Mouse (Mus musculus) bone marrow, adult 2 months (tissue): ENCODE measurements around the gene App. TPM values are rescaled to one million over a fixed set of nuclear protein-coding genes. Genes with fewer than 3 reads are reported as not detected.

ENCODE experiments used
- H3K27ac ChIP-seq: fragments of 200-500 bp; 2 replicates; pipeline ENCODE4 v1.5.1; 2012; ENCODE audit warnings: low read depth, mild to moderate bottlenecking, control low read depth, inconsistent platforms, low read length; ENCODE audit not compliant: control insufficient read depth, poor library complexity, insufficient read depth
- H3K4me1 ChIP-seq: fragments of 200-500 bp; 2 replicates; pipeline ENCODE4 v1.6.1; 2011; ENCODE audit warnings: low read length; ENCODE audit not compliant: control insufficient read depth, insufficient read depth
- H3K4me3 ChIP-seq: fragments of 200-500 bp; replicated peaks from 2 replicates; pipeline ENCODE3; 2011; ENCODE audit warnings: mild to moderate bottlenecking, low read depth, low read length, control low read depth; ENCODE audit not compliant: control insufficient read depth
- CTCF ChIP-seq: fragments of 200-500 bp; IDR thresholded peaks from 2 replicates; pipeline ENCODE4 v1.5.1; 2011; ENCODE audit warnings: low read length, control low read depth; ENCODE audit not compliant: control insufficient read depth, insufficient read depth
- POLR2A ChIP-seq: fragments of 200-500 bp; IDR thresholded peaks from 2 replicates; pipeline ENCODE4 v1.6.1; 2011; ENCODE audit warnings: low read depth, mild to moderate bottlenecking, control low read depth, low read length, borderline replicate concordance; ENCODE audit not compliant: control insufficient read depth
- WGBS: fragments of 180-500 bp; shearing (Covaris S2); methylation state at CpG from one replicate; pipeline ENCODE4 v1.1.7; 2018; 5-methylcytosine and 5-hydroxymethylcytosine counted together
- polyA plus RNA-seq: library from polyadenylated mRNA; stranded (reverse); fragments of >200 nt; gene quantifications from 2 replicates; pipeline ENCODE4 v1.2.4, GENCODE M21; 2011; ENCODE audit warnings: low replicate concordance; ENCODE audit not compliant: missing spikeins, insufficient read depth, insufficient read length

App gene
- polyA plus RNA-seq, 1 experiment = 31.4 TPM

DNA sequence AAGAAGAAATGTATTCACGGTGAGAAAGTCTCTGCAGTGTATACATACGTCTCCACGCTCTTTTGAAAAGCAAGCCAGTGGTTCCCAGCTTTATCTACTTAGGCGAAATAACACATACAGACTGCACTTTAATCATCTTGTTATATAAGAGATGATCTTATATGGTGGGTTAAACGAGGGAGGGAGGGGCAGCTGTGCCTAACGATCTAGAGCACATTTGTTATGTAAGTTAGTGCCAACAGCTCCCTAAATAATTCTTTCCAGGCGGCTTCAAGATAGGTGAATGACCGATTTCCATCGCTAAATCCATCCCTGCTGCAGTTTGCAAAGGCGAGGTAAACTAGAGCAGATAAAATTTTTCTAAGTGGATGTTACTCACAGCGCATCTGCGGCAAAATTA lies 210.0 kb downstream of the App start:
- WGBS = 86% methylated on average over 12 of the region's 12 CpGs
- no peaks in the 10 kb centered on the region for H3K4me1 ChIP-seq
- H3K4me3 ChIP-seq = no peak overlapping the region
- no peak overlapping the region for H3K27ac ChIP-seq
- TF ChIP-seq POLR2A = no peak
- TF ChIP-seq CTCF = no peak

DNA sequence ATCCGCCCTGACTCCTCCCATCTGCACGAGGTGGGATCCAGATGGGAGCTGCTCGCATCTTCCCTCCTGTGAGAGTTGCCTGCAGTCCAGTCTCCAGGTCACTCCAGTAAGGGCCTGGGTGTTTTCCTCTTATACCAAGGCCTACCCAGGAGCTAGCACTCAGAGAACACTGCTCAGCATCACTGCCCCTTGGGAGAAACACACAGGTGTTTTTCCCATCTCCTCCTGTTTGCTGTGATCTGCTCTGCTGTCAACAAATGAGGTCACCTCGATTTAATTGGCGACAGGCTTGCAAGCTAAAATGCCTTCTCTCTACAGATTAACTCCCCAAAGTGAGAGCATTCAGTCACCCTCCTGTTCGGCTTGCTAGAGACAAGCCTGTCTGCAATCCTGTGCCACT lies 216.3 kb downstream of the App start:
- no peaks in the 10 kb centered on the region for H3K4me1 ChIP-seq
- H3K27ac ChIP-seq = no peak overlapping the region
- WGBS = 72% methylated on average over 6 of the region's 6 CpGs
- no peak overlapping the region for H3K4me3 ChIP-seq
- TF ChIP-seq CTCF = no peak
- TF ChIP-seq POLR2A = no peak

DNA sequence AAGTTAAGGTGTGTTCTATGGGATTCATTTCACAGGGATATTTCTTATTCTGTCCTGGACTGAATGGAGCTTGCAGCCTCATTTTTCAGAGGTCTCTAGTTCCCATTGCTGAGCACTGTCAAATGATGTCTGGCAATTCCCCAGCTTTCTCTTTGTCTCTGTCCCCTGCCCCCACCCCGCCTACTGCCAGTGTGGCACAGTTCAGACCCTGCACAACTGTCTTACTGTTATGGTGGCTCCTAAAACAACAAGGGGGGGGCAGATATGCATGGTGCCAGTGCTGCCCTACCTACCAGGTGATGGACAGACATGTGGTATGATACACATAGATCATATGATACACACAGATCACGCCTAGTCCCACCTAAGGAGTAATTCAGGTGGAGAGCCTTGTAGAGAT lies 216.9 kb downstream of the App start:
- Histone ChIP-seq H3K4me1 (no peaks in the 10 kb centered on the region), H3K4me3 (no peak overlapping the region), H3K27ac (no peak overlapping the region)
- no peak for TF ChIP-seq CTCF
- no peak for TF ChIP-seq POLR2A
- WGBS = 77% methylated on average over 2 of the region's 2 CpGs

DNA sequence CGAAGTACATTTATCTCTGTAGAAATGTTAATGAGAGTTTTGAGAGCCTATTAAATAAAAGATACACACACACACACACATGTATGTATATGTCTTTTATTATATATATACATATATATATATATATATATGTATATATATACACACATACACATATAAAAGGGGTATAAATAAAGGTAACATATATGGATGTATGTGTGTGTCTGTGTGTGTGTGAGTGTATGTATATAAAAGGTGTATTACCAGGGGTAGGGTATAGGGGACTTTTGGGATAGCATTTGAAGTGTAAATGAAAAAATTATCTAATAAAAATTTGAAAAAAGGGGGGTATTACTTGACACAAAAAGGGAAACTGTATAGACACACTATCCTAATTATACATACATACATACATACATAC lies 217.7 kb downstream of the App start:
- Histone ChIP-seq H3K27ac (no peak overlapping the region), H3K4me3 (no peak overlapping the region), H3K4me1 (no peaks in the 10 kb centered on the region)
- TF ChIP-seq CTCF (no peak), POLR2A (no peak)
- WGBS = 65% methylated on average over 1 of the region's 1 CpGs

DNA sequence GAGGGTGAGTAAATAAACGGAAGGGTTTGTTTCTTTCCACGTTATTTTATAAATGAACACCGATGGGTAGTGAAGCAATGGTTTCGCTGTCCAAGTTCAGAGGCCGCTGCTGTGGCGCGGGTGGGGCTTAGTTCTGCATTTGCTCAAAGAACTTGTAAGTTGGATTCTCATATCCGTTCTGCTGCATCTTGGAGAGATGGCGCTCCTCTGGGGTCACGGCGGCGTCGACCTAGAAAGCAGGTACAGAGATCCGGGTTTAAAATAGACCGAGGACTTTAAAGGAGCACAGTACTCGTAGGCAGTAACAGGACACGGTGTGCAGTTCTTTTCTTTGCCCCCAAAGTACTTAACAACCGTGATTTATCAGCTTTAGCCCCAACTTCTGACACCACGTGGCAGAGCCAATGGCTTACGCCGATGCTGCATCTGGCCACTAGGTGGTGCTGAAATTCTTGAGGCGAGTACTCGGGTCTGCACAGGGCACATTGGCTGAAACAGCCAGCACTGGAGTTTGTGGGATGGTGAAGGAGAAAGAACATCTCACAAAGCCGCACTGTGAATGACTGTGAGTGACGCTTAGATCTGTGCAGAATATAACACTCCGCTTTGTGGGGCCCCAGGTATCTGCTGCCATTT lies 218.2 kb downstream of the App start:
- TF ChIP-seq CTCF (peak; percentile 89), POLR2A (no peak)
- no peaks in the 10 kb centered on the region for H3K4me1 ChIP-seq
- H3K27ac ChIP-seq = no peak overlapping the region
- no peak overlapping the region for H3K4me3 ChIP-seq
- WGBS = 40% methylated on average over 26 of the region's 26 CpGs

DNA sequence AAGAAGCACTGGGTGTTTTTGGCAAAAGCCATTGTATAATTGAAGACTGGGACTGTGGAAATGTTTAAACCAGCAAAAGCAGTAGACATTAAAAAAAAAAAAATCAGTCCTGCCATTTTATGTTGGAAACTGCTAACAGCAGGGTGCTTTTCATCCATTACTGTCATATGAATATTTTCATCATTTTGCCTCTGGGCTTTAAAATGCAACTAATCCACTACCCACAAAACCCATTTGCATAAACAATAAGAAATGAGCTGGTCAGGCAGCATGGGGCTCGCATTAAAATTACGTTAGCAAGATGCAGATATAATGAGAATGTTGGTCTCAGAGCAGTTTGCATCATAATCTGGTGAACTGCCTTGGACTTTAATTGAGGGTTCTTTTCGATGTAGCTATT lies 242.5 kb downstream of the App start:
- WGBS = 79% methylated on average over 3 of the region's 3 CpGs
- H3K27ac ChIP-seq = no peak overlapping the region
- no peak overlapping the region for H3K4me3 ChIP-seq
- TF ChIP-seq POLR2A (no peak), CTCF (no peak)
- H3K4me1 ChIP-seq = no peaks in the 10 kb centered on the region; the same call in 1 of the 2 replicates

DNA sequence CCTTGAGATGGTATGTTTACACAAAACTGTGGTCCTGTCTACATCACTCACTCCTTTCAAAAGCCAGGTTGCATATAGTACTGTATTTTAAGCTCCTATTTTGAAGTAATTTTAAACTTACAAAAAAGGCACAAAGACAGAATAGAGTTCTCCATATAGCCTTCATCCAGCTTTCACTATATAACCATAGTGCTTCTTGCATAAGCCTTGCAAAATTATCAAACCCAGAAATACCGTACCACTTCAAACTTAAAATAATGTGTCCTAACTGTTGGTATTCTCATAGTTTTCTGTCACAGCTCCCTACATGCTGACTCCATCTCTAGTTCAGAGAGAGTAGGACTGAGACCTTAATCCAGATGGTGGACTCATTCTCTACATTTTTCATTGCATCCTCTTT lies 245.7 kb downstream of the App start:
- Histone ChIP-seq H3K27ac (no peak overlapping the region), H3K4me3 (no peak overlapping the region), H3K4me1 (no peaks in the 10 kb centered on the region; the same call in 1 of the 2 replicates)
- TF ChIP-seq CTCF = no peak
- TF ChIP-seq POLR2A = no peak
- 91% methylated on average over 1 of the region's 1 CpGs for WGBS

DNA sequence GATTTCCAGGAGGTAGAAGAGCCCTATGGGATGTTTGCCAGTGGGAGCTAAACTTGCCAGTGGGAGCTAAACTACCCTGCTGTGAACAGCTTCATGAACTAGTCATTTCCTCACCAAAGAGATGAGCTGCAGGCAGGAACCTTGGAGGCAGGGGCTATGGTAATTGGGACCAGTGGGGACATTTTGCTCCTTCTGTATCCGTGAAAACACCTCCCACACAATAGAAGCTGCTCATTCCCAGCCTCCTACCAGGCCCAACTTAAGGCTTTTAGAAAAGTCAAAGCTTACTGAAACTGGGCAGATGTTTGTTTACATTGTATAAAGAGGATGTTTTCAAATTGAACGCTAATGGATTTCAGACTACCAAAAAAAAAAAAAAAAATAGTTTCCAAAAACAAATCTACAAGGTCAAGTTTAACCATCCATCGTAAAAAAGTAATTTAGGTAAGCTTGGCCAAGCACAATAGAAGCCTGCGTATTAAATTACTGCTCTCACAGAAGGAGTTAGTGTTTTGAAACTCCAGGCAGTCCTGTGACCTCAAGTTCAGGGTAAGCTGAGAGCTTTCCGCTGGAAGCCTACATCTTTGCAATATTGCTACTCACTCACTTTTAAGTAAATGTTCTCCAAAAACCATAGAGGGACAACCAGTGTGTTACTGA lies 253.8 kb downstream of the App start:
- Histone ChIP-seq H3K27ac (no peak overlapping the region), H3K4me3 (no peak overlapping the region), H3K4me1 (no peaks in the 10 kb centered on the region)
- TF ChIP-seq POLR2A = no peak
- no peak for TF ChIP-seq CTCF
- WGBS = 78% methylated on average over 5 of the region's 5 CpGs
